ENCODE assay signal across 12 mouse cellular contexts in the genomic region with DNA sequence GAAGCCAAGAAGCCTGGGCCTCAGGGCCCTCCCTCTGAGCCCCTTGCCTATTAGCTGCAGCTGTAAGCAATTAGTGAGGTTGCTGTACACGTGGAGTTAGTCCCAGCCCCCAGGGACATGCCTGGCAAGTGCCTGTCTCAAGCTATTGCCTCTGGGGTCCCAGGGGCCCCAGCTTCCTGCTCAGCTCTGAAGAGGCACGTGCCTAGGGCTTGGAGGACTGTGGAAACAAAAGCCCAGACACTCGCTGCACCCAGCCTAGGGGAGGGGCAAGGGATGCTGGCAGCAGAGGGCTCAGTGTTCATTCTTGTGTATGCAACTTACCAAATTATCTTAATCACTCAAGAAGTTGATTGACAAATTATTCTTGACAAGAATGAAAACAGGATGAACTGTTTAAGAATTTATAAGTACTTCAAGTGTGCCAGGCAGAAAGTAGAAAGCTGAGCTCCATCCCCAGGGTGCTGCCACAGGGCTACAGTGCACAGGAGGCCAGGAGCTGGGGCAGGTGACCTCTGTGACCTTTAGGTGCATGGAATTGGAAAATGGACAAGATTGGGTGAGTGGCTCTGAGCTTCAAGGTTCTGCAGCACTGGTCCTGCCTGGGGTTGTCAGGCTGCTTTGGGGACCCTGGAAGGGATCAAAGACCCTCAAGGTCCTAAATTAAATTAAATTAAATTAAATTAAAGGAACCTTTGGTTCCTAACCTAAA.
DNase-seq lines count a peak whose midpoint lies in the region; ATAC-seq and TF ChIP-seq lines count a peak whose summit lies in the region.
"Had no signal": no experiment of that assay in that cellular context is flagged by ENCODE, and none has a peak within 500 bp of the region (broad histone marks: within the 10 kb centered on the region; RNA-seq: fewer than 3 reads in every experiment).

No protein-coding gene starts in this region.

- H3K4me2 ChIP-seq in embryonic facial prominence, embryonic 15.5 days (replicated peaks) = no peak overlapping the region
- H3K4me2 ChIP-seq in limb, embryonic 11.5 days (ENCODE audit: low read depth, severe bottlenecking) = no peak overlapping the region

- ATAC-seq in embryonic facial prominence, embryonic 15.5 days (ENCODE audit: insufficient number of reproducible peaks, low FRiP score, low TSS enrichment, low read depth) = peak; percentile 68
- peak; percentile 81 for ATAC-seq in limb, embryonic 11.5 days (ENCODE audit: insufficient number of reproducible peaks, low FRiP score, low TSS enrichment, low read depth)
- ATAC-seq in erythroid progenitor cell, adult 5-6 weeks (replicated peaks; ENCODE audit: low FRiP score, poor library complexity, severe bottlenecking) = no peak

- H3K9ac ChIP-seq in embryonic facial prominence, embryonic 15.5 days = no peak overlapping the region
- no peak overlapping the region for H3K9ac ChIP-seq in limb, embryonic 11.5 days (ENCODE audit: low read length)

- H3K27me3 ChIP-seq in embryonic facial prominence, embryonic 15.5 days = no peaks in the 10 kb centered on the region
- H3K27me3 ChIP-seq in limb, embryonic 11.5 days (ENCODE audit: control insufficient read depth, insufficient read depth, low read length) = no peaks in the 10 kb centered on the region

- WGBS in embryonic facial prominence, embryonic 15.5 days = 0% methylated on average over 3 of the region's 3 CpGs
- 0% methylated on average over 3 of the region's 3 CpGs for WGBS in limb, embryonic 11.5 days
- WGBS in olfactory bulb, adult 2 months = 4% methylated on average over 3 of the region's 3 CpGs

- TF ChIP-seq CTCF in olfactory bulb, adult 2 months (IDR thresholded peaks at IDR 0.05; ENCODE audit: insufficient read depth, low read depth, low read length) = no peak

- H3K27ac ChIP-seq in embryonic facial prominence, embryonic 15.5 days (replicated peaks) = no peak overlapping the region
- H3K27ac ChIP-seq in limb, embryonic 11.5 days (replicated peaks; ENCODE audit: low read depth, low read length) = peak overlapping the region; percentile 56; the same call in 1 of the 2 replicates
- H3K27ac ChIP-seq in olfactory bulb, adult 2 months (ENCODE audit: insufficient read depth, low read depth, low read length) = 0 out of 2 replicates have a peak overlapping the region, but pooled peaks have one; percentile 13

- H3K4me1 ChIP-seq in embryonic facial prominence, embryonic 15.5 days = peaks cover 9% of the 10 kb centered on the region
- peaks cover 23% of the 10 kb centered on the region for H3K4me1 ChIP-seq in limb, embryonic 11.5 days (ENCODE audit: control insufficient read depth, insufficient read depth, low read length)
- H3K4me1 ChIP-seq in olfactory bulb, adult 2 months (ENCODE audit: control insufficient read depth, insufficient read depth, low read length) = peaks cover 44% of the 10 kb centered on the region

- H3K36me3 ChIP-seq in embryonic facial prominence, embryonic 15.5 days = no peaks in the 10 kb centered on the region
- no peaks in the 10 kb centered on the region for H3K36me3 ChIP-seq in limb, embryonic 11.5 days (ENCODE audit: control insufficient read depth, insufficient read depth, low read length)
- H3K36me3 ChIP-seq: G1E had no signal

- no peak overlapping the region for H3K4me3 ChIP-seq in embryonic facial prominence, embryonic 15.5 days (replicated peaks)
- no peak overlapping the region for H3K4me3 ChIP-seq in limb, embryonic 11.5 days (ENCODE audit: low read depth, low read length)
- no peak overlapping the region for H3K4me3 ChIP-seq in olfactory bulb, adult 2 months (ENCODE audit: insufficient read depth, low read depth, low read length)

- peak; percentile 9 for DNase-seq in kidney, postnatal 10 days
- no peak for DNase-seq in kidney, adult 18-20 months
- peak; percentile 81 for DNase-seq in limb, embryonic 11.5 days (ENCODE audit: low spot score)
- DNase-seq in urinary bladder, postnatal 10 days (ENCODE audit: low spot score) = no peak
- no peak for DNase-seq in spleen, adult 18-20 months
- DNase-seq: cerebellum, postnatal 14 days; heart, postnatal 10 days; lung, postnatal 36 days had no signal

- TF ChIP-seq POLR2A in olfactory bulb, adult 2 months (IDR thresholded peaks at IDR 0.05; ENCODE audit: insufficient read depth, low read depth, low read length) = no peak

- no peaks in the 10 kb centered on the region for H3K9me3 ChIP-seq in embryonic facial prominence, embryonic 15.5 days (replicated peaks)
- H3K9me3 ChIP-seq in limb, embryonic 11.5 days (ENCODE audit: control insufficient read depth, low read length) = no peaks in the 10 kb centered on the region

Comparison
In these comparisons a context has a peak if more than half of its experiments do, and no peak if none do; other contexts are left out.
1. DNase-seq: peak in kidney, postnatal 10 days (single experiment) and limb, embryonic 11.5 days (single experiment); none in kidney, adult 18-20 months (single experiment), urinary bladder, postnatal 10 days (single experiment) and spleen, adult 18-20 months (0 of 2).